Mouse (Mus musculus): ENCODE results near the gene Dpp9.

DNA sequence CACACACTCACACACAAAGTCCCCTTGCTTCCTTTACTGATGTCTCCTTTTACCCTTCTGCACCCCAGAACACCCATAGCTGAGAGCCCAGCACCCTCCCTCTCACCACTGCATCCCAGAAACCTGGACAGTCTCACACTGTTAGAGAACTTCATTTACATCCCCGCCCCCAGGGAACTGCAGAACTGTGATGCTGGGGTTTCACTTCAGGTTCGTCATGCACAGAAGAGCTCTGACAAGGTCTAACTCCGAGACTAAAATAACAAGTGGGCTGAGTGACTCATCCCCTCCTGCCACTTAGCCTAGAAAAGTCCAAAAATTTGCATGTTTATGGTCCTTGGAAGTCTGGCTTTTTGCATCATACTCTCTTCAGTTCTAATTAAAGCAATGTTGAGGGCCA, 47.6 kb upstream of the Dpp9 start:
- TF ChIP-seq TAL1 (IDR thresholded peaks at IDR 0.05; ENCODE audit: low read length) (no peak), GATA1 (IDR thresholded peaks at IDR 0.05; ENCODE audit: low read length) (no peak)

All from erythroblast, embryonic 14.5 days (primary cell).